Mouse (Mus musculus): ENCODE results near the gene 1700016H13Rik.

- no peak for TF ChIP-seq POLR2A (IDR thresholded peaks at IDR 0.05; ENCODE audit: insufficient read depth, low read depth, low read length)
- no peak for TF ChIP-seq CTCF (IDR thresholded peaks at IDR 0.05; ENCODE audit: insufficient read depth, low read depth, low read length)
These were observed 16.0 kb upstream of the 1700016H13Rik start for GRCm38 (mm10) chr5:103671858-103672257.
